Mouse (Mus musculus) liver, adult 2 months (tissue): ENCODE measurements around the gene Stt3b. TPM values are rescaled to one million over a fixed set of nuclear protein-coding genes. Genes with fewer than 3 reads are reported as not detected.
A peak's percentile ranks its signal among the peaks of the same experiment; 100 is the strongest.

Experiments used
- DNase-seq: peaks from one replicate; pipeline ENCODE4 v3.0.0-alpha.2; 2011; ENCODE audit warnings: low read depth, low spot score; ENCODE audit errors: extremely low read depth
- H3K27ac ChIP-seq: fragments of 200-500 bp; replicated peaks from 2 replicates; pipeline ENCODE4 v1.5.1; 2012; ENCODE audit warnings: low read depth, mild to moderate bottlenecking, control low read depth, inconsistent platforms, low read length; ENCODE audit not compliant: insufficient read depth
- H3K27me3 ChIP-seq: fragments of 200-500 bp; 2 replicates; pipeline ENCODE4 v1.6.1; 2012; ENCODE audit warnings: mild to moderate bottlenecking, moderate library complexity, low read length, inconsistent platforms; ENCODE audit not compliant: control insufficient read depth, insufficient read depth
- H3K36me3 ChIP-seq: fragments of 200-500 bp; 2 replicates; pipeline ENCODE4 v1.6.1; 2012; ENCODE audit warnings: low read length, inconsistent platforms; ENCODE audit not compliant: control insufficient read depth, insufficient read depth
- H3K4me1 ChIP-seq: fragments of 200-500 bp; 2 replicates; pipeline ENCODE4 v1.6.1; 2011; ENCODE audit warnings: low read length; ENCODE audit not compliant: control insufficient read depth, insufficient read depth
- H3K4me3 ChIP-seq: fragments of 200-500 bp; 2 replicates; pipeline ENCODE4 v1.5.1; 2011; ENCODE audit warnings: low read depth, mild to moderate bottlenecking, control low read depth, low read length, moderate library complexity; ENCODE audit not compliant: insufficient read depth
- H3K79me2 ChIP-seq: fragments of 200-500 bp; 2 replicates; pipeline ENCODE4 v1.6.1; 2012; ENCODE audit warnings: inconsistent platforms, mild to moderate bottlenecking, low read length, moderate library complexity; ENCODE audit not compliant: control insufficient read depth, insufficient read depth
- H3K9ac ChIP-seq: fragments of 200-500 bp; 2 replicates; pipeline ENCODE4 v1.6.1; 2012; ENCODE audit warnings: low read depth, mild to moderate bottlenecking, control low read depth, inconsistent platforms, low read length
- CTCF ChIP-seq: fragments of 200-500 bp; IDR thresholded peaks from 2 replicates; pipeline ENCODE4 v1.5.1; 2011; ENCODE audit warnings: low read depth, low read length, control low read depth
- POLR2A ChIP-seq: fragments of 200-500 bp; IDR thresholded peaks from 2 replicates; pipeline ENCODE4 v1.6.1; 2011; ENCODE audit warnings: low read length, control low read depth; ENCODE audit not compliant: insufficient read depth; ENCODE audit errors: extremely low read depth
- WGBS: fragments of 180-500 bp; shearing (Covaris S2); methylation state at CpG from one replicate; pipeline ENCODE4 v1.1.7; 2018; 5-methylcytosine and 5-hydroxymethylcytosine counted together
- polyA plus RNA-seq: library from polyadenylated mRNA; depleted of rRNA; stranded (reverse); fragments of >200 nt; gene quantifications from 2 replicates; pipeline ENCODE4 v1.2.3, GENCODE M21; 2012
- total RNA-seq: library from RNA; depleted of rRNA; stranded (reverse); fragments of >200 nt; gene quantifications from 2 replicates; pipeline ENCODE4 v1.2.3, GENCODE M21; 2014

The Stt3b gene
- total and polyA plus RNA-seq, 2 experiments, result 28.2 to 60.5 TPM

DNA sequence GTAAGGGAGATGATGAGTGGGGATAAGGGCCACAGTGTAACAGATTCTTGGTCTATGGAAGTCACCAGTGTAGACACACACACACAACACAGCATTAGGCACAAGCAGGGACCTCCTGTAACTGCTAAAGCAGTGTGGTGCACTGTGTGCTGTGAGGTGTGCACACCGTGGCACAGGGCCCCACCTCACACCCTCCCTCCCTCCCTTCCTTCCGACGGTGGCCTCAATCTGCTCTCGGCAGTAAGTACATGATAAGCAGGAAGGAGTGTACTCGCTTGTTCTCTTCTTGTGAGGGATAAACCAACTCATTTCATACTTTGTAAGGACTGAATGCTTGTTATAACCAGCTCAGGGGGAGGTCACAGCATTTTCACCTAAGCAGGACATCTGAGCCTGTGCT, 61.1 kb downstream of the Stt3b start:
- WGBS, result 75% methylated on average over 5 of the region's 5 CpGs
- Histone ChIP-seq H3K9ac (no peak overlapping the region), H3K27me3 (no peaks in the 10 kb centered on the region), H3K27ac (no peak overlapping the region), H3K4me3 (no peak overlapping the region), H3K4me1 (no peaks in the 10 kb centered on the region), H3K79me2 (no peaks in the 10 kb centered on the region), H3K36me3 (peaks cover 74% of the 10 kb centered on the region)
- no peak for DNase-seq
- TF ChIP-seq CTCF (no peak), POLR2A (no peak)

DNA sequence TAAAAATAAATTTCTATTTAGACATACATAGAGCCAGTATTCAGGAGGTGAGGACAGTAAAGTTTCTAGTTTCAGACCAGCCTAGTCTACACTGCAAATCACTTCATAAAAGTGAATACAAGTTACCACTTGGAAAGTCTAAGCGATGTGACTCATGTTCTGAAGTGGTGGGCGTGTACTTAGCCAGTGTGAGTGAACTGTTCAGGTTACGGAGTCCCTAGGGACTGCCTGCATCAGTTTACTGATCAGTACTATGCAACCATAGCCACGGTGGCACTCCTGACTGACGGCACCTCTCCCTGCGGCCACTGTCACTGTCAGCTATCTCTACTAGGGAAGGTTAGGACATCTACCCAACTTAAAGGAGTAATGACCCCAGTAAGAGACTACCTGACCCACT, 65.1 kb downstream of the Stt3b start:
- WGBS, result 93% methylated on average over 6 of the region's 6 CpGs
- Histone ChIP-seq H3K4me1 (no peaks in the 10 kb centered on the region), H3K4me3 (no peak overlapping the region), H3K79me2 (no peaks in the 10 kb centered on the region), H3K27ac (no peak overlapping the region), H3K36me3 (peaks cover 71% of the 10 kb centered on the region), H3K9ac (no peak overlapping the region), H3K27me3 (no peaks in the 10 kb centered on the region)
- DNase-seq, result no peak
- TF ChIP-seq CTCF (no peak), POLR2A (no peak)

GRCm38 (mm10) chr9:115243630-115244029, 66.6 kb downstream of the Stt3b start:
- Histone ChIP-seq H3K4me1 (no peaks in the 10 kb centered on the region), H3K79me2 (no peaks in the 10 kb centered on the region), H3K27ac (no peak overlapping the region), H3K9ac (no peak overlapping the region), H3K27me3 (no peaks in the 10 kb centered on the region), H3K36me3 (peaks cover 59% of the 10 kb centered on the region), H3K4me3 (no peak overlapping the region)
- DNase-seq, result no peak
- 98% methylated on average over 6 of the region's 6 CpGs for WGBS
- TF ChIP-seq POLR2A (no peak), CTCF (no peak)

GRCm38 (mm10) chr9:115239861-115240260, 70.4 kb downstream of the Stt3b start:
- peak; percentile 10 for DNase-seq
- Histone ChIP-seq H3K4me1 (peaks cover 2% of the 10 kb centered on the region; the same call in 1 of the 2 replicates), H3K4me3 (no peak overlapping the region), H3K79me2 (no peaks in the 10 kb centered on the region), H3K9ac (no peak overlapping the region), H3K36me3 (peaks cover 30% of the 10 kb centered on the region), H3K27ac (no peak overlapping the region), H3K27me3 (no peaks in the 10 kb centered on the region)
- TF ChIP-seq CTCF (no peak), POLR2A (no peak)
- 97% methylated on average over 5 of the region's 5 CpGs for WGBS

DNA sequence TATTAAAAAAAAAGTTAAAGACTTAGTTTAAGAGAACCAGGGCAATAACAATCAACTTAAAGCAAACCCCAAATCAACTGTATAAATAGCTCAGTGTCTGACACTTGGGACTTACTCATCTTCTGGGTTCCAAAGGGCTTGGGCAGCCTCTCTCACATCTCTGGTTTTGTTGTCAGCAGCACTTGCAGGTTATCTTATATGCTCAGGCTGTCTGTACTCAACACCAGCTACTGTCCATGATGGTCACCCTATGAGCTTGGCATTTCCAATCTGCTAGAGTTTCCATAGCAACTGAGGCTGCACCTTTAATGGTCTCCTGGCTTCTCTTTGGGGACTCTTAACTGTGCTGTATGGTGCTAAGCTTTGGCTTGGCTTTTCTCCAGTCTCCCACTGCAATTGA, 72.3 kb downstream of the Stt3b start:
- H3K36me3 ChIP-seq, result peaks cover 13% of the 10 kb centered on the region; the same call in 1 of the 2 replicates
- H3K9ac ChIP-seq, result no peak overlapping the region
- no peak overlapping the region for H3K27ac ChIP-seq
- no peak for TF ChIP-seq CTCF
- TF ChIP-seq POLR2A, result no peak
- no peak overlapping the region for H3K4me3 ChIP-seq
- H3K79me2 ChIP-seq, result no peaks in the 10 kb centered on the region
- H3K27me3 ChIP-seq, result no peaks in the 10 kb centered on the region
- peaks cover 2% of the 10 kb centered on the region; the same call in 1 of the 2 replicates for H3K4me1 ChIP-seq
- DNase-seq, result no peak

GRCm38 (mm10) chr9:115236352-115236841, 73.8 kb downstream of the Stt3b start:
- Histone ChIP-seq H3K27ac (no peak overlapping the region), H3K79me2 (no peaks in the 10 kb centered on the region), H3K4me3 (no peak overlapping the region), H3K36me3 (peaks cover 6% of the 10 kb centered on the region; the same call in 1 of the 2 replicates), H3K27me3 (no peaks in the 10 kb centered on the region), H3K9ac (no peak overlapping the region), H3K4me1 (peaks cover 2% of the 10 kb centered on the region; the same call in 1 of the 2 replicates)
- no peak for TF ChIP-seq CTCF
- TF ChIP-seq POLR2A, result no peak
- WGBS, result 26% methylated on average over 8 of the region's 8 CpGs
- DNase-seq, result peak; percentile 43
